Mouse (Mus musculus): Measurements from ENCODE around the gene Ranbp9. TPM values are rescaled to one million over a fixed set of nuclear protein-coding genes. Genes with fewer than 3 reads are reported as not detected.

Ranbp9 gene
- 100 to 1,000 TPM in 2 of 4 experiments, 10 to 100 TPM in 2; 89.3 to 109 (median 100) TPM for total RNA-seq (2022)

- peak; percentile 67 to 70 for DNase-seq (ENCODE audit: low spot score in 2 of 2)
These were observed at the start of gene Ranbp9 for GRCm38 (mm10) chr13:43480957-43481858. Gene Ranbp9 (minus strand): TSS chr13:43481282.

GRCm38 (mm10) chr13:43530129-43530831, 49.2 kb upstream of the Ranbp9 start:
- DNase-seq (ENCODE audit: low spot score in 2 of 2) = peak in 1 of 2 experiments; percentile 81

DNA sequence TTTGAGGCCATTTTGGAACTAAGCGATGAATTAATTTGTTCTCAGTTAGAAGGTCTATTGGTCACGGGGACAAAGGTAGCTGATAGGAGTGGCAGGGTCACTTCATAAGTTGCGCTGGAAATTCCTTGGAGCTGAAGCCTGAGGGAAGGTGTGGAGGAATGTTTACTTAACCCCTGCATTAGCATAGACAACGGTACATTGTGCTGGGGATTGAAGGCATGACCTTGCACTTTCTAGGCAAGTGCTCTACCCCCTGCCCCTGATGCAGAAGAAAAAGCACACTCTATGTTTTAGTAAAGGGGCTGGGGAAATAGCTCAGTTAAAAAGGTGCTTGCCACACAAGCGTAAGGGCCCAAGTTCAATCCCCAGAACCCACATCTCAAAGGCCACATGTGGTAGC, 45.2 kb upstream of the Ranbp9 start:
- DNase-seq (ENCODE audit: low spot score in 2 of 2) = no peak

DNA sequence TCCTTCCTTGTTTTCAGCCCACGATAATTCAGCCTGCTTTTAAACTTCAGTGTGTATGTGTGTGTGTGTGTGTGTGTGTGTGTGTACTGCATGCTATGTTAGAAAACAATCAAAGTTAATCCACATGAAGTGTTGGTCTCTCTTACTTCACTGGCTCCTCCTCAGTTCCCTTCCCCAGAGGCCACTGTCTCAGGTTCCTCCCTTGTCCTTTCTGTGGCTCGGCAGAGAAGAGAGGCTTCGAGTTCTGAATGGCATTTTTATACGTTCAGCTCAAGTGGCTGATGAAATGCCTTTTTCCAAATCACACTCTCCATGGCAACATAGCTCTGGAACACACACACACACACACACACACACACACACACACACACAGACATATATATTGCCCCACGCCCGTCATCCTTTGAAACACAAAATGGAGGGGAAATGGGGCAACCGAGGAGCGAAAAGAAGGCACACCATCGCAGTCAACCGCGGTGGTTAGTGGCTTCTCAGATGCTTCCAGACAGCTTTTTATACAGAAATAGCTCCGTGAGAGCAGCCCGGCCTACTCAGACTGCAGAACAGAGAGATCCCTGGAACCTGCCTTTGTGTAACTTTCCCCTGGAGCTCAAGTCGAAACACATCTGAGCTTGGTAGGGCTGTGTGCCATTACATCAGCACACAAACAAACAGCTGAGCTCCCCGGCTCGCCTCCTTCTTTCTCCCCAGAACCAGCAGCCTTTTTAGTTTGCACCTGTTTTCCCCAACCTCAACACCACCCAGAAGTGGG, 44.5 kb upstream of the Ranbp9 start:
- peak in 1 of 2 experiments; percentile 78 for DNase-seq (ENCODE audit: low spot score in 2 of 2)

DNA sequence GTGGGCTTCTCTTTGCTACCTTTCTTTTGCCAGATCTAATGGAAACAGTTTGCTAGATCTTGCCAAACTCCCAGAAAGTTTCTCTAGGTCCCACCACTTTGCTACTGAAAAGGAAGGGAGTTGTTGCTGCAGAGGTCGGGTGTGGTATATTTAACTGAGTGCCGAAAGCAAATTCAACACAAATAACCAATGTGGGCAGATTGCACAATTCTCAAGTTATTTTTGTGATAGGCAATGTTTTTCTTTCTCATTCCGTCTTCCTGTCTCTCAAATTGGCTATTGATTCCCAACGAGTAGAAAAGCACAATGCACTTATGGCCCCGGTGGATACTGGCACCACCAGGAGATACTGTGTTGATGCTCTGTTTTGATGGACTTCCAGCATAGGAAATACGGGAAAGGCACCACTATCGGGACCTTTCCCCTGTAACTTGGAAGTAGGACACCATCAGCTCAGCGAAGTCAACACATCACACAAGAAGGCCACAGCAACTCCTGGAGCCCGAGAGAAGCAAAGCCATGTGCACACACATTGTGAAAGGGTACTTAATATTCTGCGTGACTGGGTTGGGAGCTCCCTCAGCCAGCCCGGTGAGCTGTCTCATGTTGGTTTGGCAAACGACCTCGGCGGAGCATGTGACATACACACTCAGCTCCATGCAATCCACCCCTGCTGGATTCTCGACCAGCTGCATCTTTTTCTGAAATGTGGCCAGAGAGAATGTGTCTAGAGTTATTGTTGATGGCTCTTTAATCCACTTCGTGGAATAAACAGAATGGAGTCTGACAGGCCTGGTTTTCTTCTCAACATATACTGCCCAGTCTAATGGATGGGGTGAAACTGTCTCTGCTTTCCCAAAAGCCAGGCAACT, 43.6 kb upstream of the Ranbp9 start:
- DNase-seq (ENCODE audit: low spot score in 2 of 2) = peak in 1 of 2 experiments; percentile 66

DNA sequence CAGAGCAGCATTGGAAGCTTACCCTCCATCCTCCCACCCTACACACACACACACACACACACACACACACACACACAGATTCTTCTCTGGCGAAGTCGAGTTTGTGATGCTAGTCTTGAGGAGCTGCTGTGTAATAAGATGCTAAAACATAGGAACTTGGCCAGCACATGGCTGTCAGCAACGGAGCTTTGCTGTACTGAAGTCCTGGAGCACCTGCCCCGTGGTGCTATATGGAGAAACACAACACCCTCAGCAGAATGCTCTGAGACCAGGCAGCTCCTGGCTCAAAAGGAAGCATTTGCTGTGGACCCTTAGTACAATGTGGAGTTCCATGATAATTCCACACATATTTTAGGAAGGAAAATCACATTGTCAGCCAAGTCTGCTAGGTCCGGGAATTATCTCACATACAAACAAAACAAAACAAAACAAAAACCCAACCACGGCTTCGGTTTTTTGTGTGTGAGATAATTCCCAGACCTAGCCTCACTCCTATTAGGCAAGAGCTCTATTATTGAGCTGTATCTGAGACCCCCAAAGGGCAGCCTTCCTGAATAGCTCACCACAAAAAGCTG, 42.9 kb upstream of the Ranbp9 start:
- DNase-seq (ENCODE audit: low spot score in 2 of 2) = no peak

DNA sequence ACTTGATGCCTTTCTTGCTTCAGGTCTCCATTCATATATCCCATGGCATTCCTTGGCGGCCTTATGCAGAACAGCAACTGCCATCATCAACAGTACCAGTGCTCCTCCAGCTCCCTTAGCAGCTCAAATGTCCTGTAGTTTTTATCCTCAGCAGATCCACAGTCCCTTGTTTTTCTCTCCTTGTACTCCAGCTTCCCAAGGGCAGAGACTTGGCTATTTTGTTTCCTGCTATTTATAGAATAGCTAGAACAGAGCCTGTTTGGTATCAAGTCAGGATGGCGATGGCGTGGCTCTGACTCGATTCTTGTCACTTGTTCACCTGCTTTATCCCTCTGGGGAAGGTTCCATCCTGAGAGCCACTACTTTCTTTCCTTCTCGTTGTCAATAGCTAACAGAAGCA, 40.9 kb upstream of the Ranbp9 start:
- no peak for DNase-seq (ENCODE audit: low spot score in 2 of 2)

DNA sequence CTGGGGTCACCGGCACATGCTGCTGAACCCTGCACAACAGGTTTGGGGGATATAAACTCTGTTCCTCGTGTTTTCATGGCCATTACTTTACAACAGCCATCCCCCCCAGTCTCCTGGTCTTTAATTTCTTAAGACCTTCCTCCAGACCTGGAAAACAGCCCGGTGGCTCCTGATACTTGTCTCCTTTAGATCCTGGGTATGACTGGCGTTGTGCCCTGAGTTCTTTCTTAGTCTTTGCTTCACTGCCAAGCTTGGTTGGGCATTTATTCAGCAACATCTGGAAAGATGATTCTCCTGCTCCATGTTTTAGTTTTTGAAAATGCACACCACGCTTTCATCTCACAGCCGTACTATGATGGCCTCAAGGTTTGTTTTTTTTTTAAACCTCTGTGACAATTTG, 38.2 kb upstream of the Ranbp9 start:
- no peak for DNase-seq (ENCODE audit: low spot score in 2 of 2)

DNA sequence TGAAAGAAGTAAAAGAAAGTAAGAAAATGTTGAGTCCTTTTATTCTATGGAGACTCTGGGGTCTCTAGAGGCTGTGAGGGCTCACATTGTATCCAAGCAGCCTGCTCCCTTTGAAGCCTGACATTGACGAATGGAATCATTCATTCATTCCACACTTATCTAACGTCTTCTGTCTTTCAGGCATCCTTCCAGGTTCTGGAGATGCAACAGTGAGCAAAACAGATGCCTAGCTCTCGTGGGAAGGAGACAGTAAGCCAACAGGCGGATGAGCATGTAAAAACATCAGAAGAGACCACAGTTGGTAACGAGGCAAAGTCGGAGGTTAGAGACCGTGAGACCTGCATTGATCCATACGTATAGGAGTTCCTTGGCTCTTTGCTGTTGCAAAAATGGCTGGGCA, 36.3 kb upstream of the Ranbp9 start:
- DNase-seq (ENCODE audit: low spot score in 2 of 2) = no peak

GRCm38 (mm10) chr13:43516931-43517330, 35.8 kb upstream of the Ranbp9 start:
- DNase-seq (ENCODE audit: low spot score in 2 of 2) = no peak

DNA sequence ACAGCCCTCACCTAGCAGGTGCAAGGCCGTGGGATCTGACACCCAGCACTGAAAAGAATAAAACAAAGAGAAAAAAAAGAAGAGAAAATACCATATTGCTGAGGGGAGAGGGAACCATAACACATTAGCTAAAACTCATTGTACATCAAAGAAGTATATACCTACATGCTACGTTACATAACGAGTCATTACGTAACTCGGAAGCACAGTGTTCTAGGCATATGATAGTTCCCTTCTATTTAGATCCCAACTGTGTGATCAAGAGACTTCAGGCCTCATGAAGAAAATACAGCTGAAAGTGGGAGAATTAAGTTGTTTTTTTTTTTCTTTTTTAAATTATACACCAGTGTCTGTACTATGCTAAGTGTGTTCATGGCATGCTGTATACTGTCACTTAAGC, 35.0 kb upstream of the Ranbp9 start:
- no peak for DNase-seq (ENCODE audit: low spot score in 2 of 2)

DNA sequence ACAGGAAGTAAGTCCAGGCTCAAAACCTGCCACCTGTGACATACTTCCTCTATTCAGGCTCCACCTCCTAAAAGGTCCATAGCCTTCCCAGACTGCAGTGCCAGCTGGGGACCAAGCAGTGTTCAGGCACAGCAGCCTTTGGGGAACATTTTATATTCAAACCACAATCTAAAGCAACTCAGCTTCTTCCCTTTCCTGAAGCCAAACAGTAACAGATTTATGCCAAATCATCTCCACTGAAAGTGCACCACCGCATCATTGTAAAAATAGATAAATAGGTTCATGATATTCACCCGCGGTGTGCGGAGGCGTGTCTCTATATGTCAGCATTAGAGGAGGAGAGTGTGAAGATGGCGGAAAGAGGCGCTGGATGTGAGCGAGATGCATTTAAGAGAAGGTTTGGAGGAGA, 33.9 kb upstream of the Ranbp9 start:
- DNase-seq (ENCODE audit: low spot score in 2 of 2) = peak in 1 of 2 experiments; percentile 62

- DNase-seq (ENCODE audit: low spot score in 2 of 2) = no peak
These were observed 31.7 kb upstream of the Ranbp9 start for GRCm38 (mm10) chr13:43512736-43513135.

DNA sequence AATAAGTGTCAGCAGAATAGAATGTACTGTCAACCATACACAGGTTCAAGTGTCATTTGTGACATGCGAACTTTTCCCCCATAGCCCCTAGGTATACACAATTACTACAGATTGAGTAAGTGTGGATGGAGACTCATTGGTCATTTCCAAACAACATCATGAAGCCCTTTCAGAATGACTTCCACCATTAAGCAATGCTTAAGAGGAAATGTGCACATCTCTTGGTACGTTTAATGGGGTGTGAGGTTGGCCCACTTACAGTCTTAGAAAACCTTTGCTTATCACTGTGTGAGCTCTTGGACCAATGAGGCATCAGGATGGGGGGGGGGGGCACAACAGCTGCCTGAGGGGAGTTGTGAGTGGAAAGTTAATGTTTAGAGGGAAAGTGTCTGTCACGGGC, 24.7 kb upstream of the Ranbp9 start:
- no peak for DNase-seq (ENCODE audit: low spot score in 2 of 2)

GRCm38 (mm10) chr13:43503395-43503850, 22.3 kb upstream of the Ranbp9 start:
- DNase-seq (ENCODE audit: low spot score in 2 of 2) = no peak

DNA sequence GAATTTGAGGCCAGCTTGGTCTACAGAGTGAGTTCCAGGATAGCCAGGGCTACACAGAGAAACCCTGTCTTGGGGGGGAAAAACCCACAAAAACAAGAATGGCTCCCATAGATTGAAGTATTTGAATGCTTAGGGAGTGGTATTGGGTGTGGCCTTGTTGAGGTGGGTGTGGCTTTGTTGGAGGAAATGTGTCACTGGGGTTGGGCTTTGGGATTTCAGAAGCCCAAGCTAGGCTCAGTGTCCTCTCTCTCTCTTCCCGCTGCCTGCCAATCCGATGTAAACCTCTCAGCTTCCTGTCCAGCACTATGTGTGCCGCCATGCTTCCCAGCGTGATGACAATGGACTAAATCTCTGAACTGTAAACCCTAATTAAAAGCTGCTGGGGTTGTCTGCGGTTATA, 20.5 kb upstream of the Ranbp9 start:
- no peak for DNase-seq (ENCODE audit: low spot score in 2 of 2)

DNA sequence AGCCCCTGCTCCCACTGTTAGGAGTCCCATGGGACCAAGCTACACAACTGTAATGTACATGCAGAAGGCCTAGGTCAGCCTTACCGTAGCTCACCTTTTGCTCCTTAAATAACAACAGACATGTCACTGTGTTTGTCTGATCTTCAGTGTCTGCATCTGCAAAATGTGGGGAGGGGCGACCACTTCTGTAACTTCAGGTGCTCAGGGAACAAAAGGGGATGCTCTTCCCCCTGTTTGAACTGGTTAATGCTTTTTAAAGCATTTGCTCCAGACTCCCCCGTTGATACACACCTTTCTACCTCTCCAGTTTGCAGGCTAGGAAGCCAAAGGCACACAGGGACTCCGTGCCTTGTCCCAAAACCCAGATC, 19.4 kb upstream of the Ranbp9 start:
- DNase-seq (ENCODE audit: low spot score in 2 of 2) = no peak

DNA sequence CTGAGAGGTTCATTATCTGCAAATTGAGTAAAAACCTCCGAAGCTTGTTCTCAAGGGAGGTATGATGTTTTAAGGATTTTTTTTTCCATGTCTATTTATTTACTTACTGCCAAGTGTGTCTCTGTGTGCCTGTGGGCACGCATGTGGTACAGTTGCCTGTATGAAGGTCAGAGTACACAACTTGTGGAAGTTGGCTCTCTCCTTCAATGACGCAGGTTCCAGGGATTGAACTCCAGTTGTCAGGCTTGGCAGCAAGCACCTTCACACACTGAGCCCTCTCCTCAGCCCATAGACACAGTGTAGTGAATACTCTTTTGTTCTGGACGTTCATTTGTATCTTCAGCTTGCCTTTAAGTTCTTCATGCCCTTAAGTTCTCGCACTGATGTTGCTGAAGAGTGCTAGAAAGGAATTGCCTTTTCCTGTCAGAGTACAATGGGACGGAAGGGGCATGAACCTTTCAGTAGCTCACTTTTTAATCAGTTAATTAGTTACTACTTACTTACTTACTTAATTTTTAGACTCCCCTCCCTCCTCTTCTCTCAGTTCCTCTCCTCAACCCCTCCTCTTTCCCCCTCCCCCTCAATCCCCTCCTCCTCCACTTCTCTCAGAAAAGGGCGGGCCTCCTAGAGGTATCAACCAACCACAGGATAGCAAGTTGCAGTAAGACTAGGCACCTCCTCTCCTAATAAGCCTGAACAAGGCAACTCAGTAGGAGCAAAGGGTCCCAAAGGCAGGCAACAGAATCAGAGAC, 18.8 kb upstream of the Ranbp9 start:
- DNase-seq (ENCODE audit: low spot score in 2 of 2) = no peak

DNA sequence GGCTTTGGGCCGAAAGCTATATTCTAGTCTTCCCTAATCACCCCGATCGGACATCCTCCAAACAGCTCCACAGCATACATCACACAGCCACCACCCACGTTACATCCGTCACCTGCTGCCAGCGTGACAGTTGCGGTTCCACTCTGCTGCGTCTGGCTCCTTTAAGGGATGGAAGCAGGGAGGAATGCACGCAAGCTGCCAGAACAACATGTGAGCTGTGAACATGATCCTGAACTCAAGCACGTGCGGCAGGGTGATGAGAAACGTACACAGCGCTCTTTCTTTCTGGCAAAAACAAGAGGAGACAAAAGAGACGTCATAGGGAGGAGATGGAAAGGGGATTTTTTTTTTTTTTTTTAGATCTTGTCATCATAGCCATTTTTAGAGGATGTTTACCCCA, 17.8 kb upstream of the Ranbp9 start:
- peak in 1 of 2 experiments; percentile 71 for DNase-seq (ENCODE audit: low spot score in 2 of 2)

- DNase-seq (ENCODE audit: low spot score in 2 of 2) = no peak
These were observed 16.7 kb upstream of the Ranbp9 start for GRCm38 (mm10) chr13:43497769-43498168.
